Mouse (Mus musculus): ENCODE measurements around the gene Galntl6. TPM values are rescaled to one million over a fixed set of nuclear protein-coding genes. Genes with fewer than 3 reads are reported as not detected.

Gene Galntl6
- total and polyA plus RNA-seq, 3 experiments: not detected

- dilution Hi-C loops (cut with MboI; ENCODE audit: extremely low pct_ligation_motif_present, extremely low pct_unique_long_range_greater_than_20kb, low sequenced_read_pairs): no loop called here
- no peak for DNase-seq (ENCODE audit: extremely low read depth)
- Histone ChIP-seq H3K36me3 (replicated peaks in 1 of 2; ENCODE audit: control insufficient read depth in 1 of 2, insufficient read depth in 1 of 2, low read length in 1 of 2) (no peaks in the 10 kb centered on the region), H3K79me2 (replicated peaks; ENCODE audit: control insufficient read depth, extremely low read depth, insufficient read depth, poor library complexity, severe bottlenecking) (no peaks in the 10 kb centered on the region), H3K27me3 (replicated peaks) (no peaks in the 10 kb centered on the region), H3K9ac (ENCODE audit: insufficient read depth, low read depth) (no peak overlapping the region), H3K27ac (ENCODE audit: insufficient read depth, low read depth) (no peak overlapping the region), H3K9me3 (replicated peaks; ENCODE audit: low read length) (no peaks in the 10 kb centered on the region), H3K4me2 (ENCODE audit: insufficient read depth, low read depth, poor library complexity, severe bottlenecking) (no peak overlapping the region), H3K4me1 (ENCODE audit: control insufficient read depth in 1 of 2, insufficient read depth in 2 of 2) (no peaks in the 10 kb centered on the region), H3K4me3 (replicated peaks in 1 of 3; ENCODE audit: low read depth in 2 of 3, low read length in 2 of 3, poor library complexity in 1 of 3) (no peak overlapping the region)
- TF ChIP-seq CHD1 (IDR thresholded peaks at IDR 0.05; ENCODE audit: low read depth, low read length): no peak
- TF ChIP-seq KAT2A (IDR thresholded peaks at IDR 0.05; ENCODE audit: insufficient replicate concordance, low read length): no peak
- TF ChIP-seq EP300 (IDR thresholded peaks at IDR 0.05; ENCODE audit: low read length): no peak
- TF ChIP-seq NELFE (IDR thresholded peaks at IDR 0.05; ENCODE audit: low read depth, low read length): no peak
- in situ Hi-C loops (cut with MboI; ENCODE audit: low pct_ligation_motif_present, low pct_unique_long_range_greater_than_20kb, low sequenced_read_pairs): no loop called here
These were observed 376.7 kb downstream of the Galntl6 start for GRCm38 (mm10) chr8:58535781-58536180.

GRCm38 (mm10) chr8:58534631-58535030, 377.8 kb downstream of the Galntl6 start:
- DNase-seq (ENCODE audit: extremely low read depth): no peak
- dilution Hi-C loops (cut with MboI; ENCODE audit: extremely low pct_ligation_motif_present, extremely low pct_unique_long_range_greater_than_20kb, low sequenced_read_pairs): no loop called here
- no peaks in the 10 kb centered on the region for H3K4me1 ChIP-seq (ENCODE audit: control insufficient read depth in 1 of 2, insufficient read depth in 2 of 2)
- no peaks in the 10 kb centered on the region for H3K36me3 ChIP-seq (replicated peaks in 1 of 2; ENCODE audit: control insufficient read depth in 1 of 2, insufficient read depth in 1 of 2, low read length in 1 of 2)
- H3K27ac ChIP-seq (ENCODE audit: insufficient read depth, low read depth): no peak overlapping the region
- H3K4me2 ChIP-seq (ENCODE audit: insufficient read depth, low read depth, poor library complexity, severe bottlenecking): no peak overlapping the region
- in situ Hi-C loops (cut with MboI; ENCODE audit: low pct_ligation_motif_present, low pct_unique_long_range_greater_than_20kb, low sequenced_read_pairs): no loop called here
- TF ChIP-seq TCF12 (IDR thresholded peaks at IDR 0.05; ENCODE audit: low read depth, low read length) (no peak), SMC3 (IDR thresholded peaks at IDR 0.05; ENCODE audit: low read depth, low read length) (no peak), ZNF384 (IDR thresholded peaks at IDR 0.05; ENCODE audit: low read depth, low read length) (no peak), PAX5 (IDR thresholded peaks at IDR 0.05; ENCODE audit: low read length) (no peak), GABPA (IDR thresholded peaks at IDR 0.05; ENCODE audit: insufficient replicate concordance, low read depth, low read length) (no peak), KAT2A (IDR thresholded peaks at IDR 0.05; ENCODE audit: insufficient replicate concordance, low read length) (no peak), CHD1 (IDR thresholded peaks at IDR 0.05; ENCODE audit: low read depth, low read length) (no peak), UBTF (IDR thresholded peaks at IDR 0.05; ENCODE audit: low read depth, low read length) (no peak)
- H3K4me3 ChIP-seq (replicated peaks in 1 of 3; ENCODE audit: low read depth in 2 of 3, low read length in 2 of 3, poor library complexity in 1 of 3): no peak overlapping the region
- H3K27me3 ChIP-seq (replicated peaks): no peaks in the 10 kb centered on the region
- H3K9me3 ChIP-seq (replicated peaks; ENCODE audit: low read length): no peaks in the 10 kb centered on the region
- H3K9ac ChIP-seq (ENCODE audit: insufficient read depth, low read depth): no peak overlapping the region
- H3K79me2 ChIP-seq (replicated peaks; ENCODE audit: control insufficient read depth, extremely low read depth, insufficient read depth, poor library complexity, severe bottlenecking): no peaks in the 10 kb centered on the region

- no peak overlapping the region for H3K9ac ChIP-seq (ENCODE audit: insufficient read depth, low read depth)
- in situ Hi-C loops (cut with MboI; ENCODE audit: low pct_ligation_motif_present, low pct_unique_long_range_greater_than_20kb, low sequenced_read_pairs): no loop called here
These were observed 389.0 kb downstream of the Galntl6 start for GRCm38 (mm10) chr8:58523443-58523842.

More at GRCm38 (mm10) chr8:58523443-58523842, 389.0 kb downstream of the Galntl6 start:
- no peak for TF ChIP-seq ZNF384 (IDR thresholded peaks at IDR 0.05; ENCODE audit: low read depth, low read length)
- TF ChIP-seq UBTF (IDR thresholded peaks at IDR 0.05; ENCODE audit: low read depth, low read length): no peak
- no peak for TF ChIP-seq CTCF (conservative IDR thresholded peaks at IDR 0.05 in 1 of 2, IDR thresholded peaks at IDR 0.05 in 1 of 2; ENCODE audit: low read depth in 2 of 2, low read length in 2 of 2)
- no peak for TF ChIP-seq JUND (conservative IDR thresholded peaks at IDR 0.05; ENCODE audit: low read depth, low read length)
- no peak for TF ChIP-seq ELF1 (IDR thresholded peaks at IDR 0.05; ENCODE audit: low read depth, low read length)
- no peak for TF ChIP-seq ETS1 (conservative IDR thresholded peaks at IDR 0.05; ENCODE audit: low read depth, low read length)
- no peak for TF ChIP-seq JUN (IDR thresholded peaks at IDR 0.05; ENCODE audit: insufficient read depth, low read depth, low read length)
- no peak for TF ChIP-seq MAFK (IDR thresholded peaks at IDR 0.05; ENCODE audit: insufficient replicate concordance, low read length)
- no peak for TF ChIP-seq CHD2 (IDR thresholded peaks at IDR 0.05; ENCODE audit: low read length)
- TF ChIP-seq MEF2A (IDR thresholded peaks at IDR 0.05; ENCODE audit: borderline replicate concordance, low read depth, low read length): no peak
- dilution Hi-C loops (cut with MboI; ENCODE audit: extremely low pct_ligation_motif_present, extremely low pct_unique_long_range_greater_than_20kb, low sequenced_read_pairs): no loop called here
- no peaks in the 10 kb centered on the region for H3K36me3 ChIP-seq (replicated peaks in 1 of 2; ENCODE audit: control insufficient read depth in 1 of 2, insufficient read depth in 1 of 2, low read length in 1 of 2)
- no peak overlapping the region for H3K4me2 ChIP-seq (ENCODE audit: insufficient read depth, low read depth, poor library complexity, severe bottlenecking)
- H3K4me1 ChIP-seq (ENCODE audit: control insufficient read depth in 1 of 2, insufficient read depth in 2 of 2): no peaks in the 10 kb centered on the region
- no peak overlapping the region for H3K27ac ChIP-seq (ENCODE audit: insufficient read depth, low read depth)
- peaks cover 7% of the 10 kb centered on the region for H3K9me3 ChIP-seq (replicated peaks; ENCODE audit: low read length)
- H3K27me3 ChIP-seq (replicated peaks): no peaks in the 10 kb centered on the region
- no peak overlapping the region for H3K4me3 ChIP-seq (replicated peaks in 1 of 3; ENCODE audit: low read depth in 2 of 3, low read length in 2 of 3, poor library complexity in 1 of 3)
- no peaks in the 10 kb centered on the region for H3K79me2 ChIP-seq (replicated peaks; ENCODE audit: control insufficient read depth, extremely low read depth, insufficient read depth, poor library complexity, severe bottlenecking)
- no peak for DNase-seq (ENCODE audit: extremely low read depth)

Data from CH12.LX (cell line).